Mouse (Mus musculus) hindbrain, embryonic 10.5 days (tissue): ENCODE results near the gene Gm17018. TPM values are rescaled to one million over a fixed set of nuclear protein-coding genes. Genes with fewer than 3 reads are reported as not detected.

Experiments
- DNase-seq: peaks from one replicate; pipeline ENCODE4 v3.0.0-alpha.2; 2017; ENCODE audit warnings: low spot score
- H3K27ac ChIP-seq: fragments of 300-500 bp; sonication (generic); 2 replicates; pipeline ENCODE4 v1.5.1; 2016; ENCODE audit warnings: mild to moderate bottlenecking, moderate library complexity
- H3K27me3 ChIP-seq: fragments of 300-500 bp; sonication (generic); 2 replicates; pipeline ENCODE4 v1.6.1; 2016; ENCODE audit warnings: mild to moderate bottlenecking; ENCODE audit not compliant: poor library complexity, insufficient read depth, severe bottlenecking
- H3K36me3 ChIP-seq: fragments of 300-500 bp; sonication (generic); 2 replicates; pipeline ENCODE4 v1.6.1; 2016; ENCODE audit warnings: mild to moderate bottlenecking, moderate library complexity
- H3K4me1 ChIP-seq: fragments of 300-500 bp; sonication (generic); replicated peaks from 2 replicates; pipeline ENCODE4 v1.6.1; 2016; ENCODE audit warnings: mild to moderate bottlenecking
- H3K4me3 ChIP-seq: fragments of 300-500 bp; sonication (generic); 2 replicates; pipeline ENCODE4 v1.5.1; 2016; ENCODE audit warnings: mild to moderate bottlenecking, moderate library complexity
- H3K9me3 ChIP-seq: fragments of 300-500 bp; sonication (generic); 2 replicates; pipeline ENCODE4 v1.6.1; 2016; ENCODE audit warnings: mild to moderate bottlenecking, moderate library complexity
- WGBS: fragments of 180-500 bp; shearing (Covaris S2); methylation state at CpG from one replicate; pipeline ENCODE4 v1.1.7; 2016; 5-methylcytosine and 5-hydroxymethylcytosine counted together
- polyA plus RNA-seq: library from polyadenylated mRNA; unstranded; fragments of >200 nt; fragmentation: Nextera tagmentation; extraction: Ambion mirVana; gene quantifications from 2 replicates; pipeline ENCODE4 v1.2.1, GENCODE M21; 2016

Gene Gm17018
- polyA plus RNA-seq, 1 experiment from 2014 or later: 62.1 TPM

- H3K27me3 ChIP-seq: peaks cover 97% of the 10 kb centered on the region
- DNase-seq: peak; percentile 40
- peaks cover 58% of the 10 kb centered on the region for H3K4me1 ChIP-seq
- no peak overlapping the region for H3K4me3 ChIP-seq
- peaks cover 39% of the 10 kb centered on the region for H3K36me3 ChIP-seq
- 8% methylated on average over 8 of the region's 8 CpGs for WGBS
- peak overlapping the region; percentile 75 for H3K27ac ChIP-seq
- H3K9me3 ChIP-seq: peaks cover 3% of the 10 kb centered on the region; the same call in 1 of the 2 replicates
Observed at GRCm38 (mm10) chr19:45582161-45582560, 21.7 kb downstream of the Gm17018 start.

- Histone ChIP-seq H3K36me3 (peaks cover 29% of the 10 kb centered on the region), H3K9me3 (peaks cover 3% of the 10 kb centered on the region; the same call in 1 of the 2 replicates), H3K4me1 (peaks cover 57% of the 10 kb centered on the region), H3K27me3 (peaks cover 97% of the 10 kb centered on the region), H3K27ac (peak overlapping the region; percentile 75; the same call in 1 of the 2 replicates), H3K4me3 (no peak overlapping the region)
- WGBS: 89% methylated on average over 6 of the region's 6 CpGs
- DNase-seq: no peak
Observed at GRCm38 (mm10) chr19:45583136-45583535, 22.7 kb downstream of the Gm17018 start.

DNA sequence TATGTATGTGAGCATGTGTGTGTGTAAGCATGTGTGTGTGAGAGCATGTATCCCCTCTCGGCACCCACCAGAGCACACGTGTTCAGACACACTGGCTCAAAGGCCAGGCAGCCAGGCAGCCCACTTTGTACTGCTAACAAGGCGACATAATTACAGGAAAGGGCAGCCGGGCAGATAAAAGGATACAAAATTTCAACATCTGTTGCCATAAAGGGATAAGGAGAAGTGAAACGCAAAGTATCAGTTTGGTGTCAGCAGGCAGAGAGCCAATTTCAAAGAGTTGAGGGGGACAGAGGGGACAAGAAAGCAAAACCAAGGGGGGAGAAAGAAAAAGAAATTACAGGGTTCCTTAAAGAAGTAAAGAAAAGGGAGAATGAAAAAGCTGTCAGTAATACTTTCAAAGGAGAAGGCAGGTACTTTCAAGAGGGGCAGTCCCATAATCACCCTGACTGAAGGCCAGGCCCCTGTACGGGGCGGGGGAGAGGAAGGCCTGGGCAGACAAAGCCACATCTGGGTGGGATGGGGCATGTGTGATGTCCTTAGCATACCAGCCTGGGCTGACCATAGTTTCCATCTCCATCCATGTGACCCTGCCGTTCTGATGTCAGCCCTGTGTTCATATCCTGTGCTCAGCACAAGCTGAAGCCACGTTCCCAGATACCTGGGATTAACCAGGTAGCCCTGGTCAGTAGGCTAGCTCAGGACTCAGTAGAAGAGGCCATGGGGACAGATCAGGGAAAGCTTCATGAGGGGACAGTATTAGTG is 24.6 kb downstream of the Gm17018 start:
- WGBS: 83% methylated on average over 9 of the region's 9 CpGs
- peaks cover 13% of the 10 kb centered on the region for H3K36me3 ChIP-seq

DNA sequence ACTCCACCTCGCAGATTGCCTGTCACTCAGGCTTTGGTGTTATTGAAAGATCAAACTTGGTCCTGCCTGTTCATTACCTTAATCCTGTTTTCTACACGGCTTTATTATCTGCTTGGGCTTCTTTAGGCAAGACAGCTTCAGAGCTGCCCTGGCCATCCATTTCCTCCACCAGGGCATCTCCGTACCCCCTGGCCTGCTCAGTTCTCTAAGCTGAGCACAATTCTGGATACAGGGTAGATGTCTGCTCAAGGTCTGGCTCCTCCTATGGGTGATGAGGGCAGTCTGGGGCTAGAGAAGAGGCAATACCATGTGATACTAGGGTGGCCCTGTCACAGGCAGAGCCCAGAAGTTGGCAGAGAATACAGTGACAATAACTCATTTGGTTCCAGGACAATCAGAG is 26.4 kb downstream of the Gm17018 start:
- H3K27me3 ChIP-seq: peaks cover 86% of the 10 kb centered on the region
- 63% methylated on average over 3 of the region's 3 CpGs for WGBS
- no peaks in the 10 kb centered on the region for H3K36me3 ChIP-seq
- DNase-seq: no peak
- H3K9me3 ChIP-seq: no peaks in the 10 kb centered on the region
- no peak overlapping the region for H3K27ac ChIP-seq
- no peak overlapping the region for H3K4me3 ChIP-seq
- H3K4me1 ChIP-seq: peaks cover 30% of the 10 kb centered on the region

More for the DNA sequence above, 24.6 kb downstream of the Gm17018 start:
- Histone ChIP-seq H3K27ac (no peak overlapping the region), H3K27me3 (peaks cover 94% of the 10 kb centered on the region), H3K4me1 (peaks cover 45% of the 10 kb centered on the region), H3K4me3 (no peak overlapping the region), H3K9me3 (peaks cover 3% of the 10 kb centered on the region; the same call in 1 of the 2 replicates)
- DNase-seq: no peak

DNA sequence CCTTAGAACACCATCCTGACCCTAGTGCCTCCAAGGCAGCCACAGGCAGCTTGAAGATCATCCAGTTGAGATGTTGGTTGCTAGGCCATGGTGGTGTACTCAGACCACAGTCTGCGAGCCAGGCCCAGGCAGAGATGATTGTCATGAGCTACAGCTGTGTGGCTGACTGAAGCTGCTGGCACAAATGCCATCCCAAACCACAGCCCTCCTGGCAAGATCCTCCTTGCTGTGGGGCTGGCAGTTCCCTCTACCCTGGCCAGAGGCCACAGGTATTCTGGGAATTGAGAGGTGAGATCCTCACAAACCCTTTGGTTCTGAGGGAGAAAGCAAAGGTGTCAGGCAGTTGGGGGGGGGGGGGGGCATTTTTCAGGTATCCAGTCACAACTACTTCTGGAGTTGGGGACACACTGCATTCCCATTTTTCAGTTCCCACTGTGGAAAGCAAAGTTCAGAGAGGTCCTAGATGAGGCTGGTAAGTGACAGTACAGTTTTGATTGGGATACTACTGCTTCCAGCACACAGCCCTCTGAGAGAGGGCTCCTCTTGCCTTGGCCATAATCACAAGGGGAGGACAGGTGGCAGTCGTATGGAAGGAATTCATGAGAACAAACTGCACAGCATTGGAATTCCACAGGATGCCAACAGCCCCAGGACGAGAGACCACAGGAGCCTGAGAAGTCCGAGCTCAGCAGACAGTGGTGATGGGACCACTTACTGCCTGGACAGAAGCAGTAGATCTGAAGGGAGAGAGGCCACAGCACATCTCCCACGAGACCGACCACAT is 27.3 kb downstream of the Gm17018 start:
- WGBS: 85% methylated on average over 6 of the region's 6 CpGs
- peaks cover 86% of the 10 kb centered on the region for H3K27me3 ChIP-seq
- H3K36me3 ChIP-seq: no peaks in the 10 kb centered on the region
- H3K27ac ChIP-seq: no peak overlapping the region
- no peak overlapping the region for H3K4me3 ChIP-seq
- H3K9me3 ChIP-seq: no peaks in the 10 kb centered on the region
- no peak for DNase-seq
- peaks cover 22% of the 10 kb centered on the region for H3K4me1 ChIP-seq

- WGBS: 94% methylated on average over 6 of the region's 6 CpGs
Observed at GRCm38 (mm10) chr19:45589761-45590160, 29.3 kb downstream of the Gm17018 start.

GRCm38 (mm10) chr19:45591704-45592103 is 31.3 kb downstream of the Gm17018 start:
- no peaks in the 10 kb centered on the region for H3K36me3 ChIP-seq
- WGBS: 88% methylated on average over 7 of the region's 7 CpGs
- H3K27ac ChIP-seq: no peak overlapping the region
- no peak overlapping the region for H3K4me3 ChIP-seq
- no peaks in the 10 kb centered on the region for H3K9me3 ChIP-seq
- peaks cover 81% of the 10 kb centered on the region for H3K27me3 ChIP-seq
- DNase-seq: no peak
- H3K4me1 ChIP-seq: peaks cover 23% of the 10 kb centered on the region

More at GRCm38 (mm10) chr19:45589761-45590160, 29.3 kb downstream of the Gm17018 start:
- H3K27ac ChIP-seq: no peak overlapping the region
- no peak overlapping the region for H3K4me3 ChIP-seq
- no peak for DNase-seq
- H3K4me1 ChIP-seq: peaks cover 17% of the 10 kb centered on the region
- no peaks in the 10 kb centered on the region for H3K9me3 ChIP-seq
- H3K27me3 ChIP-seq: peaks cover 86% of the 10 kb centered on the region
- no peaks in the 10 kb centered on the region for H3K36me3 ChIP-seq

DNA sequence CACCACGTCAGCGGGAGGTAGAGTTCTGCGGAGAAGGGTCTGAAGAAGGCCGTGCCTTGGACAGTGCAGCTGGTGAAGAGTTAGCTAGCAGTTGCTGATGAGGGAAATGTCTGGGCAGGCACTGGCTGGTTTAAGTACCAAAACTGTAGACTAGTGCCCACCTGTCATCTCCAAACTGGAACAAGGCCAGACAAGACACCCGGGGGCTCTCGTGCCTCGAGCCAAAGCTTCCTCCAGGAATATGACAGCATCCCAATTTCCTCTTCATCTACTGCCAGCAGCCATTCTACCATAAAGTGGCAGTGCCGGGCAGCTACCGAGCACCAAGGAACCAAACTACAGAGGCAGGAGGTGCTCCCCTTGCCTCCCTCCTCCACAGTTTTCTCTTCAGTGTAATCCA is 32.5 kb downstream of the Gm17018 start:
- WGBS: 92% methylated on average over 9 of the region's 9 CpGs
- Histone ChIP-seq H3K4me3 (no peak overlapping the region), H3K36me3 (no peaks in the 10 kb centered on the region), H3K4me1 (peaks cover 23% of the 10 kb centered on the region), H3K27me3 (peaks cover 81% of the 10 kb centered on the region), H3K9me3 (no peaks in the 10 kb centered on the region), H3K27ac (no peak overlapping the region)
- DNase-seq: no peak

DNA sequence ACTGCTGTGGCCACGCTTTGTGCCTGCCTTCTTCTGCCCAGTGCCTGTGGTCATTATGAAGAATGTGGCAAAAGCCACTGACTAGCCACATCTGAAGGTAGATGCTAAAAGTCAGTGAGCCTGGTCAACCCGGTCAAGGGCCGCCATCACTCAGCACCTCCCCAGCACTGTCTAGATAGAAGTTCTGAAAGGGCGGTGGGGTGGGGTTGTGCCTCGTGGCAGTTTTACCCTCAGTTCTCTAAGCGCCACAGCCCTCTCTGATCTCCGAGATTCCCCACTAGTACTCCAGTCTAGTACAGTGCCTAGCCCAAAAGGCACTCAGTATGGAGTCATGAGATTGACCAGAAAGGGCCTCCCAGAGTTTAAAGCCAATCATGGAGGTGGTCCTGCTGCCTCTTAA is 33.7 kb downstream of the Gm17018 start:
- no peak for DNase-seq
- Histone ChIP-seq H3K36me3 (no peaks in the 10 kb centered on the region), H3K9me3 (no peaks in the 10 kb centered on the region), H3K4me3 (no peak overlapping the region), H3K4me1 (peaks cover 23% of the 10 kb centered on the region), H3K27me3 (peaks cover 83% of the 10 kb centered on the region), H3K27ac (no peak overlapping the region)
- WGBS: 92% methylated on average over 7 of the region's 7 CpGs

- DNase-seq: no peak
- H3K27me3 ChIP-seq: peaks cover 89% of the 10 kb centered on the region
- H3K9me3 ChIP-seq: no peaks in the 10 kb centered on the region
- no peaks in the 10 kb centered on the region for H3K36me3 ChIP-seq
- H3K4me1 ChIP-seq: peaks cover 23% of the 10 kb centered on the region
- H3K4me3 ChIP-seq: no peak overlapping the region
- WGBS: 93% methylated on average over 6 of the region's 6 CpGs
- no peak overlapping the region for H3K27ac ChIP-seq
Observed at GRCm38 (mm10) chr19:45595481-45595880, 35.1 kb downstream of the Gm17018 start.

GRCm38 (mm10) chr19:45596019-45596418 is 35.6 kb downstream of the Gm17018 start:
- peaks cover 95% of the 10 kb centered on the region for H3K27me3 ChIP-seq
- 25% methylated on average over 7 of the region's 7 CpGs for WGBS
- no peak overlapping the region for H3K27ac ChIP-seq
- H3K36me3 ChIP-seq: no peaks in the 10 kb centered on the region
- peaks cover 23% of the 10 kb centered on the region for H3K4me1 ChIP-seq
- H3K4me3 ChIP-seq: no peak overlapping the region
- H3K9me3 ChIP-seq: no peaks in the 10 kb centered on the region
- peak; percentile 49 for DNase-seq

GRCm38 (mm10) chr19:45596434-45596833 is 36.0 kb downstream of the Gm17018 start:
- H3K4me1 ChIP-seq: peaks cover 23% of the 10 kb centered on the region
- no peaks in the 10 kb centered on the region for H3K9me3 ChIP-seq
- H3K4me3 ChIP-seq: no peak overlapping the region
- H3K27ac ChIP-seq: no peak overlapping the region
- H3K27me3 ChIP-seq: peaks cover 96% of the 10 kb centered on the region
- no peaks in the 10 kb centered on the region for H3K36me3 ChIP-seq
- peak; percentile 38 for DNase-seq
- 68% methylated on average over 6 of the region's 6 CpGs for WGBS

- peaks cover 23% of the 10 kb centered on the region for H3K4me1 ChIP-seq
- H3K9me3 ChIP-seq: no peaks in the 10 kb centered on the region
- H3K36me3 ChIP-seq: peaks cover 3% of the 10 kb centered on the region; the same call in 1 of the 2 replicates
- no peak for DNase-seq
- no peak overlapping the region for H3K27ac ChIP-seq
- 77% methylated on average over 4 of the region's 4 CpGs for WGBS
- H3K27me3 ChIP-seq: peaks cover 96% of the 10 kb centered on the region
- no peak overlapping the region for H3K4me3 ChIP-seq
Observed at GRCm38 (mm10) chr19:45597106-45597505, 36.7 kb downstream of the Gm17018 start.
